Mouse (Mus musculus) lung, postnatal 0 days (tissue): ENCODE measurements around the gene Rps6ka1. TPM values are rescaled to one million over a fixed set of nuclear protein-coding genes. Genes with fewer than 3 reads are reported as not detected.

ENCODE experiments used
- ATAC-seq: fragments of 200-750 bp; cut with Nextera tagmentation; 2 replicates; pipeline ENCODE4 v1.8.0; 2017; ENCODE audit warnings: moderate library complexity
- DNase-seq: peaks from one replicate; pipeline ENCODE4 v3.0.0-alpha.2; 2016; ENCODE audit warnings: low spot score
- H3K27ac ChIP-seq: fragments of 300-500 bp; sonication (generic); 2 replicates; pipeline ENCODE4 v1.5.1; 2014; ENCODE audit warnings: antibody characterized with exemption, mild to moderate bottlenecking, low read length, mixed read lengths
- H3K27me3 ChIP-seq: fragments of 300-500 bp; sonication (generic); replicated peaks from 2 replicates; pipeline ENCODE4 v1.6.1; 2014; ENCODE audit warnings: low read length, mixed read lengths; ENCODE audit not compliant: insufficient read depth
- H3K36me3 ChIP-seq: fragments of 300-500 bp; sonication (generic); 2 replicates; pipeline ENCODE4 v1.6.1; 2014; ENCODE audit warnings: low read length, mixed read lengths; ENCODE audit not compliant: insufficient read depth
- H3K4me1 ChIP-seq: fragments of 300-500 bp; sonication (generic); 2 replicates; pipeline ENCODE4 v1.6.1; 2014; ENCODE audit warnings: antibody characterized with exemption, low read depth, low read length, mixed read lengths; ENCODE audit not compliant: insufficient read depth
- H3K4me2 ChIP-seq: fragments of 300-500 bp; sonication (generic); replicated peaks from 2 replicates; pipeline ENCODE4 v1.6.1; 2014; ENCODE audit warnings: low read depth, mild to moderate bottlenecking, low read length, moderate library complexity, mixed read lengths
- H3K4me3 ChIP-seq: fragments of 300-500 bp; sonication (generic); 2 replicates; pipeline ENCODE4 v1.5.1; 2014; ENCODE audit warnings: low read depth, low read length
- H3K9ac ChIP-seq: fragments of 300-500 bp; sonication (generic); replicated peaks from 2 replicates; pipeline ENCODE4 v1.6.1; 2014; ENCODE audit warnings: low read depth, mild to moderate bottlenecking
- H3K9me3 ChIP-seq: fragments of 300-500 bp; sonication (generic); 2 replicates; pipeline ENCODE4 v1.6.1; 2016; ENCODE audit warnings: low read length, mixed read lengths
- CTCF ChIP-seq: IDR thresholded peaks from 2 replicates; pipeline ENCODE4 v1.5.1; 2016; ENCODE audit warnings: antibody characterized with exemption, mild to moderate bottlenecking
- EP300 ChIP-seq: IDR thresholded peaks from 2 replicates; pipeline ENCODE4 v1.6.1; 2016; ENCODE audit warnings: antibody characterized with exemption, mild to moderate bottlenecking, control low read depth
- WGBS: fragments of 180-500 bp; shearing (Covaris S2); extraction: QIAGEN DNeasy Blood & Tissue Kit; methylation state at CpG from one replicate; pipeline ENCODE4 v1.1.7; 2014; 5-methylcytosine and 5-hydroxymethylcytosine counted together
- polyA plus RNA-seq: library from polyadenylated mRNA; unstranded; fragments of >200 nt; fragmentation: Nextera tagmentation; extraction: Ambion mirVana; gene quantifications from 2 replicates; pipeline ENCODE4 v1.2.1, GENCODE M21; 2015

The Rps6ka1 gene
- polyA plus RNA-seq, result 36.2 and 38.0 TPM in 2 replicates

DNA sequence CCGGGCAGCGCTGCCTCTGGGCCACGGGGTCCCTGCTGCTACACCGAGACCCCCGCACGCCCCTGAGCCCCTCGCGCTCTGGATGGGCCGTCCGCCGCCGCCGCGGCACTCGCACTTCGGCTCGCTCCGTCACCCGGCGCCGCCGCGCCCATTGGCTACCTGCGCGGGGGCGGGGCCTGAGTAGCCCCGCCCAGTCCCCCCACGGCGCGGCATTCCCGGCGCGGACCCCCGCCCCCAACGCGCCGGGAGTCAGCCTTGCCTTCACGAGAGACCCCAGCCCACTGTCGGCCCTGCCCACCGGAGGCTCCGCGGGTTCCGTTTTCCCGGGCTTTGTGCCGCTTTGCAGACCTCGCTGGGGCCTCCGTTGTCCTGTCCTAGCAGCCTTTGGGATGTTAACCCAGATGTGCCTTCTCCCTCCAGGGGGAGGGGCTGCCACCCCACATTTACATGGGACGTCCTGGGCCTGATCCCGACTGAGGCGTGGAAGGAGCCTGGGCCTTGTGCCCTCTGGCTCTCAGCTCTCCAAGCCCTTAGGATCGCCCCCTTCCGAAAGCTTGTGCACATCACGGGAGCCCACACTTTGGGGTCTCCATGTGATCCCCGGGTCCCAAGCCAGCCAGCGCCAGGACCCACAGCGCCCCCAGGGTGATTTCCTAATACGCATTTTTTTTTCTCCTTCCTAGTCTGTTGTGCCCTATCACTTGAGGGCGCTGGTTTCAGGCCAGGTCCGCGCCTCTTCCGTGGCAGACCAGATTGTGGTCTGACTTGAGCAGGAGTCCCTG lies at the start of gene Rps6ka1:
Rps6ka1 (minus strand) TSS at position 126 of the 782 bp plus-strand sequence.
- Histone ChIP-seq H3K9me3 (no peaks in the 10 kb centered on the region), H3K27ac (peak within 1 kb of the TSS; percentile 86), H3K4me1 (peaks cover 5% of the 10 kb centered on the region; the same call in 1 of the 2 replicates), H3K4me2 (peak within 1 kb of the TSS; percentile 94), H3K36me3 (no peaks in the 10 kb centered on the region), H3K9ac (peak within 1 kb of the TSS; percentile 74), H3K4me3 (peak within 1 kb of the TSS; percentile 81), H3K27me3 (no peaks in the 10 kb centered on the region)
- whole genome bisulfite sequencing, result 1% methylated on average over 42 of the region's 61 CpGs
- DNase-seq (peak; percentile 83), ATAC-seq (peak; percentile 84)
- peak; percentile 66 for TF ChIP-seq CTCF
- no peak for TF ChIP-seq EP300

DNA sequence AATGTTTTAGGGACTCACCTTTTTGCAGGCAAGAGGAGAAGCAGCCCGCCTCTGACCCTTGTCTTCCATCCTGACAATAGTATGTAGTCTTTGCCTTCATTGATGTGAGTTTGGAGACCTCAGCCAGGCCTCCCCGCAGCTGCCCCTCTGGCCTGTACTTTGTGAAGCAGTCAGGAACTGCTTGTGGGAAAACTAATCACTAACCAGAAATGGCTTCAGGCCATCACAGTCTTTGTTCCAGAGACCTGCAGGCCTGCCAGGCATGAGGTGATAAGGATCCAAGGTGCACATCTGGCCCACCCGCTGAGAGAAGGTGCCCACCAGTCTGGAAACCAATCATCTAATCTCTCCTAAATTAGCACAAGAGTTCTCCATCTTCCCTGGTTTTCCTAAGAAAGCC lies 44.2 kb upstream of the Rps6ka1 start:
- no peak overlapping the region for H3K4me2 ChIP-seq
- H3K9me3 ChIP-seq, result no peaks in the 10 kb centered on the region
- H3K27ac ChIP-seq, result no peak overlapping the region
- 80% methylated on average over 3 of the region's 3 CpGs for WGBS
- TF ChIP-seq EP300 (no peak), CTCF (no peak)
- no peak overlapping the region for H3K9ac ChIP-seq
- H3K4me1 ChIP-seq, result no peaks in the 10 kb centered on the region
- no peak overlapping the region for H3K4me3 ChIP-seq
- no peaks in the 10 kb centered on the region for H3K27me3 ChIP-seq
- DNase-seq (no peak), ATAC-seq (no peak)
- H3K36me3 ChIP-seq, result no peaks in the 10 kb centered on the region

DNA sequence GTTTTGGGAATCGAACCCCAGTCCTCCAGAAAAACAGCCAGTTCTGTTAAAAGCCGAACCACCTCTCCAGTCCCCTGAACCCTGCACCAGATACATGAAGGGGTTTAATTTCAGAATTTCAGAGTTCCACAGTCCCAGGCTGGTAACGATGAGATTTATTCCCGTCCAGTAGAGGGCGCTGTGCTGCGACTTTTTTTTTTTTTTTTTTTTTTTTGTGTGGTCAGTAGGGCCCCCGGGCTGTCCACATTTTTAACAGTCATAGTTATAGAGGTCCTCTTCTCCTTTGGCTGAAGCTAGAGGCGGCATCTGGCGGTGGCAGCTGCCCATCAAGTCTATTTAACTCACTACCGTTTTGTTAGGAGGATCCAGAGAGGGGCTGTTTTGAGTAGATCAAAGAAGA lies 43.8 kb upstream of the Rps6ka1 start:
- ATAC-seq (no peak), DNase-seq (peak; percentile 39)
- no peak for TF ChIP-seq EP300
- peak; percentile 71 for TF ChIP-seq CTCF
- H3K9me3 ChIP-seq, result no peaks in the 10 kb centered on the region
- H3K9ac ChIP-seq, result no peak overlapping the region
- H3K4me3 ChIP-seq, result no peak overlapping the region
- no peaks in the 10 kb centered on the region for H3K4me1 ChIP-seq
- H3K27me3 ChIP-seq, result no peaks in the 10 kb centered on the region
- H3K4me2 ChIP-seq, result no peak overlapping the region
- 17% methylated on average over 10 of the region's 10 CpGs for WGBS
- H3K36me3 ChIP-seq, result no peaks in the 10 kb centered on the region
- H3K27ac ChIP-seq, result no peak overlapping the region

DNA sequence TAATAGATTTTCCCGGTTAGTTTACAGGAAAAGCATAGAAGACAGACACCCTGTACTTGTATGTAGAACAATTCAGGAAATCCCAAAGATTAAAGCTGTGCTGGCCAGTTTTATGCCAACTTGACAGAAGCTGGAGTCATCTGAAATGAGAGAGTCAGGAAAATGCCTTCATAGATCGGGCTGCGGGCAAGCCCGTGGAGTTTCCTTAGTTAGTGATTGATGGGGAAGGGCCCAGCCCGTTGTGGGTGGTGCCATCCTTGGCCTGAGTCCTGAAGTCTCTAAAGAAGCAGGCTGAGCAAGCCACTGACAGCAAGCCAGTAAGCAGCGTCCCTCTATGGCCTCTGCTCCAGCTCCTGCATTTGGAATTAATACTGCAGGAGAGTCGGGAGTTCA lies 41.7 kb upstream of the Rps6ka1 start:
- DNase-seq, result peak; percentile 62
- Histone ChIP-seq H3K4me3 (no peak overlapping the region), H3K27ac (peak overlapping the region; percentile 77)

DNA sequence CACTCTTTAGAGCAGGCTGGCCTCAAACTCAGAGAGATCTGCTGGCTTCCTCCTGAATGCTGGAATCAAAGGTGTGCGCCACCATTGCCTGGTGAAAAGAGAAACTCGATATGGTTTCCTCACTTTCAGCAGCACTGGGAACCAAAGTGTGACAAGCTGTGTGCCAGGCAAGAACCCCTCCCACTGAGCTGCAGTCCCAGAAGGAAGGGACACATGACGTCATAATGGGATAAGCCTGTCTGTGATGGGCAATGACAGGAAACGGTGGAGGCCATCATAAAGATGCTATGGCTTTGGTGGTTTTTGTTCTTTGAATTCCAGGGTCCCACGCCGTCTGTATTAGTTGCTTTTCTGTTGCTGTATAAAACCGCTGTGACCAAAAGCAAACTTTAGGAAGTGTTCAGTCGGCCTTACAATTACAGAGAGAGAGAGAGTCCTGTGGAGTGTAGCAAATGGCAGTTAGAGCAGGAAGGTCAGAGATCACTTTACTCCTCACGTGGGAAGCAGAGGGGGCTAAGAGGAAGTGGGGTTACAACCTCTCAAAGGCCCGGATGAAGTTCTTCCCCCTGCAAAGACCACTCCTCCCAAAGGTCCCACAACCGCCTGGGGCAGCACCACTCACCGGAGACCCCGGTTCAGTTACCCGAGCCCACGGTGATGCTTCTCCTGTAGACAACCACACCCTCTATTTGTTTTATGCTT lies 41.1 kb upstream of the Rps6ka1 start:
- DNase-seq, result peak; percentile 71
- 28% methylated on average over 15 of the region's 15 CpGs for WGBS
- Histone ChIP-seq H3K9ac (no peak overlapping the region), H3K4me2 (no peak overlapping the region), H3K4me3 (no peak overlapping the region), H3K27me3 (no peaks in the 10 kb centered on the region), H3K9me3 (no peaks in the 10 kb centered on the region), H3K27ac (peak overlapping the region; percentile 77), H3K4me1 (no peaks in the 10 kb centered on the region), H3K36me3 (no peaks in the 10 kb centered on the region)
- ATAC-seq, result peak; percentile 81
- TF ChIP-seq CTCF, result no peak

More for the DNA sequence above, 41.7 kb upstream of the Rps6ka1 start:
- H3K9me3 ChIP-seq, result no peaks in the 10 kb centered on the region
- no peak overlapping the region for H3K4me2 ChIP-seq
- H3K4me1 ChIP-seq, result no peaks in the 10 kb centered on the region
- 14% methylated on average over 7 of the region's 7 CpGs for whole genome bisulfite sequencing
- ATAC-seq, result peak; percentile 80
- TF ChIP-seq EP300, result peak; percentile 89
- TF ChIP-seq CTCF, result no peak
- H3K27me3 ChIP-seq, result no peaks in the 10 kb centered on the region
- H3K9ac ChIP-seq, result no peak overlapping the region
- no peaks in the 10 kb centered on the region for H3K36me3 ChIP-seq

DNA sequence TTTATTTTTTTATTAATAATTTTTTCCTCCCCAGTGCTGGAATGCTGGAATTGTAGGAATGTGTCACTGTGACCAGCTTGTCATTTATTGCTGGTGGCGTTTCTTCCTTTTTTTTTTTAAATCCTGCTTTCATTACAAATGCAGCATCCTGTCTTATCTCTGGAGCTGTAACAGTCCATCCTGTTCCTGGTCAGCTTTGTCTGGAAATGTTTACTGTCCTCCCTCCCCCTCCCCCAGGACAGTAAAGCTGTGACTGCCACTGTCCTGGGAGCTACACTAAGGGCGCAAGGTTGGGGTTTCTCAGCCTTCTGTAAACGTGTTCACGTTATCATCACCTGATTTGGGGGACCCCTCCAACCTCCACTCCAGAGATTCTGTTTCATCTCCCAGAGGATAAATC lies 37.6 kb upstream of the Rps6ka1 start:
- no peaks in the 10 kb centered on the region for H3K27me3 ChIP-seq
- ATAC-seq (peak; percentile 46; the same call in 1 of the 2 replicates), DNase-seq (peak; percentile 36)
- no peaks in the 10 kb centered on the region for H3K36me3 ChIP-seq
- H3K4me3 ChIP-seq, result no peak overlapping the region
- H3K27ac ChIP-seq, result no peak overlapping the region
- WGBS, result 38% methylated on average over 4 of the region's 4 CpGs
- H3K9me3 ChIP-seq, result no peaks in the 10 kb centered on the region
- no peak overlapping the region for H3K4me2 ChIP-seq
- H3K4me1 ChIP-seq, result no peaks in the 10 kb centered on the region
- no peak overlapping the region for H3K9ac ChIP-seq
- TF ChIP-seq CTCF (no peak), EP300 (peak; percentile 92)
